Mouse (Mus musculus): ENCODE measurements around the gene Ahnak2. TPM values are rescaled to one million over a fixed set of nuclear protein-coding genes. Genes with fewer than 3 reads are reported as not detected.
A peak's percentile ranks its signal among the peaks of the same experiment; 100 is the strongest.

The Ahnak2 gene
- total RNA-seq, 2 experiments from 2014 or later: 3.3 to 3.5 TPM

GRCm38 (mm10) chr12:112814682-112815470 is 12.4 kb upstream of the Ahnak2 start:
- TF ChIP-seq CTCF (conservative IDR thresholded peaks at IDR 0.05): no peak
- DNase-seq (ENCODE audit: low spot score in 2 of 2): no peak
- no peak overlapping the region for H3K27ac ChIP-seq
- H3K4me3 ChIP-seq: no peak overlapping the region

DNA sequence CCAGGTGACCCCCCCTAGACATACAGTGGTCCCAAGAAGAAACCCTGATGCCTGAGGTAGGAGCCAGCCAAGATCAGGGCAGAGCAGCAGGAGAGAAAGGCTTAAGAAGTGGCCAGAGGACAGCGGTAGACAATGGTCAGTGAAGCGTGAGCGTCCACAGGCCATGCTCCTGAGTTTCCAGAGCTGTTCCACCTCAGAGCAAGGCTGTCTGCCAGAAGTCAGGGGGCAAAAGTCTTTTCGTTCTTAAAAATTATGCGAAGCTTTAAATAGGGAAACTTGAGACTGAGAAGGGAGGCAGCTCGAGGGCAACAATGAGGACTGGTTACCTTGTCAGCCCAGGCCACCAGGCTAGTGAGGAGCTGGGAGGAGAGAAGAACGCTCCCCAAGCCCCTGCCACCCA is 10.9 kb upstream of the Ahnak2 start:
- no peak for TF ChIP-seq CTCF (conservative IDR thresholded peaks at IDR 0.05)
- Histone ChIP-seq H3K4me3 (no peak overlapping the region), H3K27ac (no peak overlapping the region)
- DNase-seq (ENCODE audit: low spot score in 2 of 2): no peak

DNA sequence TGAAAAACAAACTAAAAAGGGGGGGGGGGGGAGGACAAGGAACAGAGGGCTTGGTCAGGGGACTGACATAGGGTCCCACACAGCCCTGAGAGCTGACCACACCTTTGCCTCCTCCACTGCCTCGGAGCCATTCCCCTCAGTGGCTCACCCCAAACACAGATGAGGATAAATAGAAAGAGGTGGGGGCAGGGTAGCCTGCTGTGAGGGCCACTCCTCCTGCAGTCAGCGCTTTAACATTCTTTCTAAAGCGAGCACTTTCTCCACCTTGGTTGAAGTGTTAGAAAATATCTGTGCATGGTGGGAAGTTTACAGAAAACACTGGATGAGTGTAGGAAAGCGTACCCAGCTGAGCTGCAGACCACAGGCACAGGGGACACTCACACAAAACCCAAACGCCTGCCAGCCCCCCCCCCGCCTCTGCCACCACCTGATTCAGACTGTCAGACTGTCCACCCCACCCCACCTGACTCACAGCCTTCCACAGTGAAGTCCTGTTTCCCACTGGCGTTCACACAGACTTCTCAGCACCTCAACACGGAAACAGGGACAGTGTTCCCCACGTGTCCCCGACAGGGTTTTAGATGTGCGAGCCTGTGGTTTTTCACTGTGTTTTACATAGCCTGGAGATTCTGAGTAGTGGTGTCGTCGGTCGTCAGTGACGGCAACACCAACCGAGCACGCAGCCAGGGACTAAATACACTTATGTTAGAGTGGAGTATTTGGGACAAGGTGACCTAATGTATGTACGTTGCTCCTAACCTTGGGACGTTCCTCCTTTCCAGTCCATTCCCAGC is 7.8 kb upstream of the Ahnak2 start:
- Histone ChIP-seq H3K4me3 (no peak overlapping the region; the same call in 1 of the 2 replicates), H3K27ac (no peak overlapping the region)
- TF ChIP-seq CTCF (conservative IDR thresholded peaks at IDR 0.05): no peak
- no peak for DNase-seq (ENCODE audit: low spot score in 2 of 2)

GRCm38 (mm10) chr12:112809641-112810040 is 7.2 kb upstream of the Ahnak2 start:
- no peak for TF ChIP-seq CTCF (conservative IDR thresholded peaks at IDR 0.05)
- DNase-seq (ENCODE audit: low spot score in 2 of 2): no peak
- H3K27ac ChIP-seq: peak overlapping the region; percentile 89
- H3K4me3 ChIP-seq: peak overlapping the region; percentile 84

DNA sequence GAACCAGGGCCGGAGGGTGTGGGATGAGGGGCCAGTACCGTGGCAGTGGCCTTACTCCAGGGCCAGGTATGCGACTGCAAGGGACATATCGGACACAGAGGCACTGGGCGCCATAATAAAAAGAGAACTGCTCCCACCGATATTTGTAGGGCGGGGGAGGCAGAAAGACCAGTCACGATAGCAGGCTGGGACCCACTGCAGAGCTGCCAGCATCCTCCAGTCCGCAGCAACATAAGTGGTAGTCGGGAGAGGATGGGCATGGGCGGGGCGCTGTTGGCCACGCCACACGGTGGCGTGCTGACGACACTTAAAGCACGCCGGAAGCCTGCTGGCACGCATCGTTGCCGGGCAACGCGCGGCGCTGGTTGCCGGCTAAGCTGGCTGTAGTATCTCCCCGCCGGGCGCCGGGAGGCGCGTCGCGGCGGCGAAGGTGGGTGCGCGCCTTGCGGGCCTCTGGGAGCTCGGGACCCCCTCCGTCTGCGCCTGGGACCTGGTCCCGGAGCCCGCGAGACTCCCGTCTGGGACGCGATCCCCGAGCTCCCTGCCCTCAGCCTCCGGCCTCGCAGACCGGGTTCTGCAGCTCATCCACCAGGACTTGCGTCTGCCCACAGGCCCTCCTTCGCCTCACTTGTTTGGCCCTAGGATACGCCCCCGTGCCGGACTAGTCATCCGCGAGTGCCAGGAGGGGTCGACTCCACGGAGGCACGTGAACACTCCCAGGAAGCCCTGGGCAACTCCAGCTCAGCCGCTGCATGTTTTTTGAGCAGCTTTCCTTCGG is 6.3 kb upstream of the Ahnak2 start, which contains the start of gene Clba1:
Clba1 (plus strand) TSS at position 351 of the 778 bp plus-strand sequence.
- Histone ChIP-seq H3K27ac (peak within 1 kb of the TSS; percentile 89), H3K4me3 (peak within 1 kb of the TSS; percentile 84)
- peak; percentile 72 for TF ChIP-seq CTCF (conservative IDR thresholded peaks at IDR 0.05)
- peak; percentile 94 to 95 for DNase-seq (ENCODE audit: low spot score in 2 of 2)

GRCm38 (mm10) chr12:112808212-112808586 is 5.7 kb upstream of the Ahnak2 start:
- no peak for TF ChIP-seq CTCF (conservative IDR thresholded peaks at IDR 0.05)
- DNase-seq (ENCODE audit: low spot score in 2 of 2): no peak
- Histone ChIP-seq H3K4me3 (peak overlapping the region; percentile 84), H3K27ac (peak overlapping the region; percentile 89)

GRCm38 (mm10) chr12:112807796-112808195 is 5.3 kb upstream of the Ahnak2 start:
- Histone ChIP-seq H3K4me3 (no peak overlapping the region; the same call in 1 of the 2 replicates), H3K27ac (peak overlapping the region; percentile 89)
- no peak for DNase-seq (ENCODE audit: low spot score in 2 of 2)
- no peak for TF ChIP-seq CTCF (conservative IDR thresholded peaks at IDR 0.05)

DNA sequence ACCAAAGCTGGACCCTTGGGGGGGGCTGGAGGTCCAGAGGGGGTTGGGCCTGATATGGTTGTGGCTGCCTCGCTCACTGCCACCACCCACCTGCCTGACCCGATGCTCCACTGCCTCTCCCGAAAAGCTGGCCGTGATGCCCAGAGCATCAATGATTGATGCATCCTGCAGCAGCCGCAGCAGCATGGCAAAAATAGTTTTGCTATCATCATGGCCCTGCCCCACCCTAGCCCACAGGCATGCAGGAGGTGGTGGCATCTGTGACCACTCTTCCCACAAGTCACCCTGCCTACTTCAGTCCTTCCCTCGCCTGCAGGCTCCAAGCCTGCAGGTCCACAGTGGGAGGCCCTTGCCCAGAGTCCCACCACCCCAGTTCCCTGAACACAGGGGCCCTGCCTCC is 3.6 kb upstream of the Ahnak2 start:
- no peak for DNase-seq (ENCODE audit: low spot score in 2 of 2)
- H3K27ac ChIP-seq: no peak overlapping the region
- TF ChIP-seq CTCF (conservative IDR thresholded peaks at IDR 0.05): no peak
- H3K4me3 ChIP-seq: no peak overlapping the region

- DNase-seq (ENCODE audit: low spot score in 2 of 2): no peak
- H3K4me3 ChIP-seq: no peak overlapping the region
- H3K27ac ChIP-seq: no peak overlapping the region
- TF ChIP-seq CTCF (conservative IDR thresholded peaks at IDR 0.05): no peak
These were observed 1.6 kb upstream of the Ahnak2 start for GRCm38 (mm10) chr12:112804046-112804445.

- no peak overlapping the region for H3K4me3 ChIP-seq
- no peak for TF ChIP-seq CTCF (conservative IDR thresholded peaks at IDR 0.05)
- no peak for DNase-seq (ENCODE audit: low spot score in 2 of 2)
- H3K27ac ChIP-seq: no peak overlapping the region
These were observed 460 bp upstream of the Ahnak2 start for GRCm38 (mm10) chr12:112802917-112803316.

GRCm38 (mm10) chr12:112800476-112800875 is 2.0 kb downstream of the Ahnak2 start:
- TF ChIP-seq CTCF (conservative IDR thresholded peaks at IDR 0.05): peak; percentile 94
- Histone ChIP-seq H3K27ac (no peak overlapping the region), H3K4me3 (no peak overlapping the region)
- DNase-seq (ENCODE audit: low spot score in 2 of 2): peak; percentile 47 to 71

- no peak for DNase-seq (ENCODE audit: low spot score in 2 of 2)
- no peak for TF ChIP-seq CTCF (conservative IDR thresholded peaks at IDR 0.05)
- Histone ChIP-seq H3K27ac (no peak overlapping the region), H3K4me3 (no peak overlapping the region)
These were observed 3.1 kb downstream of the Ahnak2 start for GRCm38 (mm10) chr12:112799237-112799970.

All from layer of hippocampus, adult 2 months (tissue).